Mouse (Mus musculus) layer of hippocampus, adult 9-11 months (tissue): ENCODE data around the gene Relt.
"Not testable (repeated sequence)": the region's sequence is repeated elsewhere in the genome, so short reads cannot be mapped to it uniquely, and the experiment has no call there.

Experiments
- DNase-seq: peaks from one replicate; pipeline ENCODE4 v3.0.0; 2022

Relt gene

DNA sequence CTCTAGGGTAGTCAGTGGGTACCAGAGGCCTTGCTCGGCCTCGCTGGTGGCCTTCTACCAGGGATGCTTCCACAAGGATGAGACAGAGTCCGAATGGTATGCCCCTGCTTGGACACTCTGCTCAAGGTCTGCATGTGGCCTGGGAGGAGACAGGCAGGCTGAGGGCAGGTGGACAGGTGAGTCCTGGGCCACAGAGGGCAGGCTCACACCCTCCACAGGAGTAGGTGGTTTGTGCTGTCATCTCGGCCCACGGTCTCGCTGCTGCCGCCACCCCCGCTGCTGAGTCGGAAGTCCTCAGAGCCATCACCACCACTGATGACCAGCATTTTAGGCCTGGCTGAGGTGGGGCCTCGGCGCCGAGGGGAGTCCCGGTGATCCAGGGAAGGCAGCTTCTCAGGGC lies 10.0 kb upstream of the Relt start:
- no peak for DNase-seq

DNA sequence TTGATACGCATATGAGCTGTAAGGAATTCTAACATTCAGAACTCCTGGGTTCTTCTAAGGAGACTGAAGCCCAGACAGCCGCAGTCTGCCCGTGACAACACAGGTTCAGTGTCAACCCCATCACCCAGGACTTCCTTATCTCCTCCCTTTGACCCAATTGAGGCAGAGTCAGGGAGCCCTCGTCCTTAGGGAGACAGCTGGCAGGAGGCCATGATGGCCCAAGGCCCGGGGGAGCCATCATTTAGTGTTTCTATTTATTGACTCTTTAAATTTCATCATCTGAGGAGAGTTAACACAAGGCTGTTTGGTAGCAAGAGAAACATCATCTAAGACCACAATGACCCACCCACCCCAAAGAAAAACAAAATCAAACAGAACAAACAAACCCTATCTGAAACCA lies 8.6 kb upstream of the Relt start:
- no peak for DNase-seq

DNA sequence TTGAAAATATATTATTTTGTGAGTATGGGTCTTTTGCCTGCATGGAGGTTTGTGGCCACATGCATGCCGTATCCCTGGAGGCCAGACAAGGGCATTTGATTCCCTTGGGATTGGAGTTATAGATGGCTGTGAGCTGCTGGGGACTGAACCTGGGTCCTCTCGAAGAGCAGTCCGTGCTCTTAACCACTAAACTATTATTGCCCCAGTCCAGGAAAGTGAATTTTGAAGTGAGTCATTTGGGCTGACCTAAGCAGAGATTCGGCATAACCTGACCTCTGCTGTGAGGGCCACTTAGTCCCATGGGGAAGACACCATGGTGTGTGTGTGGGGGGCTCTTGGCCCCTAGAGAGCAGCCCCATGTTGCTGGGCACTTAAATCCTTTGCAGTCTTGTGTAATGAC lies 8.1 kb upstream of the Relt start:
- DNase-seq: no peak

DNA sequence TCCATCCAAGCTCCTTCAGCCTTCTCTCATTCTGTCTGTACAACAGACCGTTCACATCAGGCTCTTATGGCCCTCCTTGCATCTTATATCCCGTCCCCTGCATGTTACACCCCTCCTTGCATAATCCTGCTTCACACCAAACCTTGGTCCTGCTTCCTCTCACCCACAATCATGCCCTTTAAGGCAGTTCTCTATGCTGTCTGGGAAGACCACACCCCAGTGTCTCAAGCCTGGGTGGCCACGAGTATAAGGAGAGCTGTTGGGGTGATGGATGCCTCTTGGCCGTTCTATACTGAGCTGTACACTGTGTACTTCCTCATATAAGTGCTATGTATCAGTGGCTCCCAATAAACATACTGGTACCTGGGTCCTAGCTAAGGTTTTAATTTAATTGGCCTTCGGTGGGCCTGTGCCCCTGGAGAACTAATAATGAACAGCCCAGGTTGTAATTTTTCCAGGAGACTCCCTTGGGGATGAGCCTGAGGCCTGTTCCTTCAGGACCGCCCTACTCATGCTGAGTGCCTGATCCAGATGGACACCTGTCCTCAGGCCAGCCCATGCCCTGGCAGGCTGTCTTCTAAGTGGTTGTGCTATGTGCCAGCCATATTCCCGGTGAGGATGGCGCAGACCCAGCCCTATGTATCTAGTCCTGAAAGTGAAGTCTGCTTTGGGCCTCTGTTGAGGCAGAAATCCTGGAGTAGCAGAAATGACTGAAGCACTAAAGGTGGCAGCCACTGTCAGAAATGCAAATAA lies 6.8 kb upstream of the Relt start:
- DNase-seq: no peak

DNA sequence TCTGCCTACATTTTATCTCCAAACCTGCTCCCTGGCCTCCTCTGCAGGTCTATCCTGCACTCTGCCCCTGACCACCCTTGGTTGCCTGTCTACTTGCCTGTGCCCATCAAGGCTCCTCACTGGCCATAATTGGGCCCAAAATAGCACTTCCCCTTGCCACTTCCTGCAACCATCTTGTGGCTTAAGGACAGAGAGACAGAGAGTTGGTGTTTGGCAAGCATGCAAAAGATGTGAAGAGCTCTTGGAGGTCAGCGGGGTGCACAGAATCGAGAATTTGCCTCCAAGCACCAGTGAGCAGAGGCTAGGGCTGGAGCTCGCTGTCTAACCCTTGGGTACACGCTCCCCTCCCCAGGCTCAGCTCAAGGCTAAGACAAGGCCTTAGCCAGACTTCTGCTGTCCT lies 5.3 kb upstream of the Relt start:
- DNase-seq: no peak

DNA sequence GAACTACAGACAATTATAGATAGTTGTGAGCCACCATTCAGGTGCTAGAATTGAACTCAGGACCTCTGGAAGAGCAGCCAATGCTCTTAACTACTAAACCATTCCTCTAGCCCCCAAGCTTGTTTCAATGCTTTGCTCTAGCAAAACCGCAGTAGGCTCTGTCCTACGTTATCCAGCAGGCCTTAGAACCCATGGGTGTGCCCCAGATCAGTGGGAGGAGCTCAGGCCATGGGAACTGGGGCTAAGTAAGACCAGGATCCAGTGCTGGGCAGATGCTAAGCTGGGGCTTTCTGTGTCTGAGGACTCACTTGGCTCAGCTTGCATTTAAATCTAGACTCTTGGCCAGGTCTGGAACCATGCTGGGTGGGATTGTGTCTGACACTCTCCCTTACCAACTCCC lies 4.3 kb upstream of the Relt start:
- no peak for DNase-seq

DNA sequence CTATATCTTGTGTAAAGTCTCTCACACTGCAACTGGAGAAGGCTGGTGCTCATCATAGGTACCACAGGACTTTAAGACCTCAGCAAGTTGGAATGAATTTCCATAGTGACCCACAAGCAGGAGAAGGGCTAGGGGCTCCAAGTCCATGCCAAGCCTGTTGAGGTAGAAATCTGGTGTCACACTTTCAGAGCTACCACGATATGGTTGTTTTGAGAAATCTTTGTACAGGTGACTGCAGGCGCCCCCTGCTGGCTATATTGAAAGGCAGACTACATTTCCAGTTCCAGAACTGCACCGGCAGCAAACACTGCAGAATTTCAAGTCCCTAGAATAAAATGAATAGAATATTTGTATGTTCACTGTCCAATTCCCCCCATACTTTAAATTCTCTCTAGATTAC lies 3.4 kb upstream of the Relt start:
- DNase-seq: peak; percentile 70

DNA sequence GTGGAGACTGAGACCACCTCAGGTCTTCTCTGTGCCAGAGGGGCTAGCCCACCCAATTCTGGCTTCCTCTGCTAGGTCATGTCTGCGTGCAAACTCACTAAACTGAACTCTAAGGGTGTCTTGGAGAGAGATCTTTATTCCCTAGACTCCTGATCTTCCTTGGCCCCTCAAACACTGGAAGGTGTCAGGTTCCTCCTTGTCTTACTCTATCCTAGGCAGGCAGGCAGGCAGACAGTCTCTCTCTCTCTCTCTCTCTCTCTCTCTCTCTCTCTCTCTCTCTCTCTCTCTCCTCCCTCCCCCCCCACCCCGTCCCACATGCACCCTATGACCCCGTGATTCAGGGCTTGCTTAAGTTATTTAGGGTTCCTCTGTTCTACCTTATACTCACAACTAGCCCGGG lies 893 bp downstream of the Relt start:
- no peak for DNase-seq

DNA sequence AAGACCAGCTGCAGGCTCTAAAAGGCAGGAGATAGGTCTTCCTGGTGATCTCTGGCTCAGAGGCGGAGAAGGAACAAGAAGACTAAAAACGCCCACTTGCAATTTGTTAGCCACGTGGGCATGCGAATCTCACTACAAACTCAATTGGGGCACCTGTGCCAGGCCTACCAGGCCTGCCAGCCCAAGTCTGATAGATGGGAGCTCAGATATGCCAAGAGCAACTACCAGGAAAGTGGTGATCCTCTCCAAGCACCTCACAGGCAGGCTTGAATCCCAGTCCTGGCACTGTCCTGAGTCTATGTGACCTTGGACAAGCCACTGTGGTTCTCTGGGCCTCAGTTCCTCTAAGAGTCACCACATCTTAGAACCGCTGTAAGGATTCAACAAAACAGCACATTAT lies 2.0 kb downstream of the Relt start:
- no peak for DNase-seq

DNA sequence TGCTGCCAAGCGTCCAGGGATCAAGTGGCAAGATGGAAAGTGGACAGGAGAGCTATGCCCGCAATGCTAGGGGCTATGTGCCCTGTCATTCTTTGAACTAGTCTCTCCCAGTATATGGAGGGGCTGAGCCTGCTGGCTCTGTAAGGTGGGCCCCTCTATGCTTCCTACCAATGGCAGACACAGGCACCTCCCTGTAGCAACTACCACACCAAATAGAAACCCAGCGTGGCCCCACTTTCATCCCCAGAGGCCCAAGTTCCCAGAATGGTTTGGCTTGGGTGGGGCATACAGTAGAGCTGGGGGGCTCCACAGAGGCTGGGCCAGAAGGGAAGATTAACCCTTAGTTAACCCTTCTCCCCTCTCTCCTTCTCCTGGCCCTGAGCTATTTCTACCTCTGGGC lies 2.8 kb downstream of the Relt start:
- DNase-seq: no peak

DNA sequence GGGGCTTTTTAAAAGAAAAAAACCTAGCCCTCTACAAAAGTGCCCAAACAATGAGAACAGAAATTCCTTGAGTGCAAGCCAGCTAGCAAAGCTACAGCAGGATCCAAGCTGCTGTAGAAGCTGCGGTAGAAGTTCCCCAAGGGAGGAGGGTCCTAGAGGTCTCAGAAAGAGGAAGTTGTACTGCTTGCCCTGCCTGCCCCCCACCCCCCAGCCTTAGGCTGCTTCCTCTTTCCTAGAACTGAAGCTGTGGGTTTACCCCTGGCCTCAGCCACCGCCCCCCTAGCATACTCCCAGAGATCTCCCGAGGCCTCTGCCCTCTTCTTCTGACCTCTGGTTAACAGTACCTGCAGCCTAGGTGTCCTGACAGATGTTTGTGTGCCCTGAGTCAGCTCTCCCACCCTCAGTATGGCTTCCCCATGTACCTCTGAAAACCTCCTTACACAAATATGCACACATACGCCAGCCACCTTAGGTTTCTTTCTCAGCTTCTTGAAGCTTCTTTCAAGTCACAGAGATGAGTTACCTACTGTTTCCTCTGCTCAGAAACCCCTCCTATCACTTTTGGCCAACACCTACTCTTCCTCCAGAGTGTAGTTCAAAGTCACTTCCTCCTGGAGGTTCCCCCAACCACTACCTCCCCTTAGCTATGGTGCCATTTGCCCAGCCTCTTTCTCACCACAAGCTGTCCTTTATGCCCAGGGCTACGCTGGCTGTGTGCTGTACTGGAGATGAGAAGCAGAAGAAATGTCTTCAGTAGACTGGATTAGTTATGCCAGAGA lies 7.3 kb downstream of the Relt start:
- DNase-seq: peak; percentile 77

DNA sequence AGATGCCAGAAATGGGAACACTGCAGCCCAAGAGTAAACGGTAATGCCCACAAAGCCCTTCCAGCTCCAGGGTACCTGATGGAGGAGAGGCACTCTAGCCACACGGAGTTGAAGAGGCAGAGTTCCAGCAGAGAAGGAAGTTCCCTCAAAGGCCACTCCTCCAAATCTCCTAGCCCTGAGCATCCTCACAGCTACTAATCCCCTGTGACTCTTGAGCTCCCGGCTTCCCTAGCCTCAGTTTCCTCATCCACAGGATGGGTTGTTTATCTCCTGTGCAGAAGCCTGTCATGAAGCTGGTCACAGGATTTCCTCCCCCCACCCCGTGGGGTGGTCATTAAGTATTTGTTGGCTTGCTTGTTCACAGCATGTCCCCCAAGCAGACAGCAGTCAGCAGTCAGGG lies 7.9 kb downstream of the Relt start:
- no peak for DNase-seq

DNA sequence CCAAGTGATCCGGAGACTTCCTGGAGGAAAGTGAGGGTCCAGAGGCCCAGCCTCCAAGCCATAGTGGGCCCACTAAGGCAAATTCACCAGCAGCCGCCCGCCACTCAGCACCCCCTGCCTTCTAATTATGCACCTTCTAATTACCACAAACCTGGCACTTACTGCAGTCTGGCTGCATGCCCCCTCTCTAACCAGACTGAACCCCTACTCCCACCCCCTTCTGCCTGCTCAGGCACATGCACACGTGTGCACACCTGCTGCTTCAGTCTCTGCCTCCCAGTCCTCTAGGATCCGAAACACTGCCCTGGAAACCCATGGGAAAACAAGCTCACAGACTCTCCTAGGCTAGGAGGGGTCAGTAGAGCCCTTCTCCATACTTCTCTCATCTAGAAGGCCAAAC lies 8.4 kb downstream of the Relt start:
- DNase-seq: no peak

DNA sequence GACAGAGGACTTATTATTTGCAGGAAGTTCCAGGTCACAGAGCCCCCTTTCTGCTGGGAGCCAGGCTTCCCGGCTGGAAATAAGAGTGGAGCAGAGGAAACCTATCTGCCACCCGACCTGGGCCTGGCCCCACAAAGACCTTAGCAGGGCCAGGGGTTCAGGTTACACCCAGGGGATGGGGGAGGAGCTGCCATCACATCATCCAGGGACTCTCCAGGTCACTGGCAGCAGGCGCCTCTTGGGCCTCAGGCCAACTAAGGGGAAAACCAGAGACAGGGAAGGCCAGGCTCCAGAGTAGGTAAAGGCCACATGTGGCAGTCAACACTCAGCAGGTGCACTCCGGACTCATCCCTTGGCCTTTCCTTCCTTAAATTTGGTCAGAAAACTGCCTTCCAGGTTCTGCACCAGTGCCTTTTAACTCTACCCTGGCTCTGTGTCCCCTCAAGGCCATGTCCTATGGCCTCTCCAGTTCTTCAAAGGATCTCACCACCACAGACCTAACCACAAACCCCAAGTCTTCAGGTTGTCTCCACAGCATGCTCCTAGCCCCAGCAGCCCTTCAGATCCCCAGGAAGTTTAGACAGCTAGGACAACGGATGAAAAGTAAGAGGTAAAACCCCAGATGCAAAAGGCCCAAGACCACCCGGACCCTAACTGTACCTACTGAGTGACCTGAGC lies 9.0 kb downstream of the Relt start:
- no peak for DNase-seq

DNA sequence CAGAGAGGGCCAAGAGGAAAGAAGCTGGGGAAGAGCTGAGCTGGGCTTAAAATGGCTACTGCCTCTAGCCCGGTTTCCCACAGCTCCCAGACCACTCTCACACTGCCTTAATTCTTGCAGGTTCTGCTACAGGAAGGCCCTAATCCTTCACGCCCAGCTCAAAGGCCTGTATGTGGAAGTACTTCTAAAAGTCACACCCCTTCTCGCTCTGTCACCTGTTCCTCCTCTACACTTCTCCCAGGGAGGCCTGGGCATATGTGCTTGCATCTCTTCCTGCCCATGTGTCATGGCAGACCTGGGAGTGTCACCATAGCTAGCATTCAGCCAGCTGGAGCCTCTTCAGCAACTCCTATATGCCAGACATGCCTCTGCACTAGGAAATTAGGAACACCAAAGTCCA lies 9.8 kb downstream of the Relt start:
- DNase-seq: no peak

DNA sequence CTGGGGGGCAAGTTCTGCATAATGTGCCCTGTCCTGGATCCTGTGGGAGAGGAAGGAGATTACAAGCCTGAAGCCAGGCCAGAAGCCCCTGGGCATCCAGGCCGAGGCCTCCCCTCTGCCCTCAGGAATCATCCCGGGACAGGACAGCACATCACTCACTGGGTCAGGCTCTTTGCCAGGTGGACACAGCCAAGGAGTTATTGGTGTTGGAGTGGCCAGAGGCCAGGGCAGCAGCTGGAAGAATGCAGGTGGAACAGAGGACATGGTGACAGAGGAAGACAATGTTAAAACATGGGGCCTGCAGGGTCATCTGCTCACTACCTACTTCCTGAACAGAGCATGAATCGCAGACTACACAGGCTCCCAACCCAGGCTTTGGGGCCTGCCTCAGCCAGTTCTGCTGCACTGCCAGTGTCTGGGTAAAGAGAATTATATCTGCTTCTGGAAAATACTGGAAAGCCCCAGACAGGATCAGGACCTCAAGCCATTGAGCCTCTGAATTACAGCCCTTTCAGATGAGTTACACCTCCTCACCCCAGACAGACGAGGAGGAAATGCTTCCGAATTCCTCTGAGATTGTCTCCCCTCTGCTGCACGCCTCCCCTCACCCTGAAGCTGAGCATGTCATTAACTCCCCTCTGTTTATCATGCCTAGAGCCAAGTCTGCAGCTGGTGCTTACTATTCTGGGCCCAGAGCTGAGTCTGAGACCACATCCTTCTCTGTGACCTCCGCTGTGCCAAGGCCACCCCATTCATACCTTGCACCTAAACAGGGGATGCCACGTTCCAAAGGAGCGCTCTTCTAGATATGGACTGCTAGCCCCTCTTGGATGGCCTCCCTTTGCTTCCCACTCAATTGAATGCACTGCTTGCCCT lies 11.5 kb downstream of the Relt start:
- DNase-seq: no peak

DNA sequence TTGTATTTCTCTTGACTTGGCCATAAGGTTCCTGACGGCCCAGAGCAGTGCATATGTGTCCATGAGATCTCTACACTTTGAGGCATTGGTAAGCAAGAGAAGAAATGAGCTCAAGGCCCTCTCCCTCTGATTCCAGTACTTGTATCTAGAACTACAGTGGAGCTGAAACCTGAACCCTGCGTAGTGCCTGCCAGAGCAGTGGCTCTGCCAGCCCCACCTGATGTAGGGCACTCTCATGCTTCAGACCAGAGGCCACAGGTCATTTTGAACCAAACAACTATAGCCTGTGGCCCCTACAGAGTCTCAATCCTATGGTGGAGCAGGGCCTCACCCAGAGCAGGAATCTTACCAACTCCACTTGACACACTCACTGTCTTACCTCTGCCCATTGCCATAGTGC lies 13.7 kb downstream of the Relt start:
- no peak for DNase-seq

DNA sequence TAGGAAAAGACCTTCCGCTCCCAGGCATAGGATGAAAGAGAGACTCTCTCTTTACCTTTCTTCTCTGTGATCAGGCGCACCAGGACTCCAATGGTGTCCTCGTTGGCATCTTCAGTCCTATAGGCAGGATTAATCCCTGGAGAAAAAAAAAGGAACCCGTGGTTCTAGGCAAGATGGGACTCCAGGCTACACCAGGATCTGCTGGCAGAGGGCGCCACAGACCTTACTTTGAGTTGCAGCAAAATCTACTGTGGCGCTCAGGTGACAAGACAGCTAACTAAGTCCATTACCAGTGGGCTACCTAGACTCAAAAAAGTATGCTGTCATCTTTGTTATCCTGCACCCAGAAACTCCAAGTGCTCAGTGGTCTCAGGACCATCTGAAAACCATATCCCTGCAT lies 14.5 kb downstream of the Relt start:
- peak; percentile 79 for DNase-seq

DNA sequence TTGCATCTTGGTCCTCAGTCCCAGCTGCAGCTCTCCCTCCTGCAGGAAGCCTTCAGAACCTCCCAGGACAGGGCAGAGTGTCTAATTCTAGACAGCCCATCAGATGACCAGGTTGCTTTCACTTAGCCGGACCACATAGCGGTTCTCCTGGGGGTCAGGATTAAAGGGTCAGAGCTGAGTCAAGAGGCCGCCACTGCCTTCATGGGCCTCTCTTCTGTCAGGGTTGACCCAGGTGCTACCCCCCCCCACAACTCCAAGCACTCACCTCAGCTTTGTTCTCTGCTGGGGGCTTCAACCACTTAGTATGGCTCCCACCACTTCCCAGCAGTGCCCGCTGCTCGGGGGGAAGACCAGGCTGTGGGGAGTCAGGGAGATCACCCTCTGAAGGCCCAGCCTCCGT lies 16.1 kb downstream of the Relt start:
- DNase-seq: no peak

DNA sequence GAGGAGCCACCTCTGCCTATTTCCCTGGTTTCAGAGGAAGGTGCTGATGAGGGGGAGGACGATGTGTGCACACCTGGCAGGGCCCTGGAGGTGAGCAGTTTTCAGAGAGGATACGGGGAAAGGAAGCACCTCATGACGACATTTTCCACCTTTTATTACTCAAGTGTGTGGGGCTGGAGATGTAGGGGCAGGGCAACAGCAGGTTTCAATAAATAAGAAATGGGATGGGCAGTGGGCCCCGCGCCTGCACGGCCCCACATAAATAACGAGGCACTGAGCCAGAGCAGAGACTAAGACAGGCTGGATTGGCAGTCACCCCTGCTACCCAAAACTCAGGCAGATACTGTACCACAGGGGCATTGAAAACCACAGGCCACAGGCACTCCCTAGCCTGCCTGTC lies 17.2 kb downstream of the Relt start:
- DNase-seq: not testable (repeated sequence)

DNA sequence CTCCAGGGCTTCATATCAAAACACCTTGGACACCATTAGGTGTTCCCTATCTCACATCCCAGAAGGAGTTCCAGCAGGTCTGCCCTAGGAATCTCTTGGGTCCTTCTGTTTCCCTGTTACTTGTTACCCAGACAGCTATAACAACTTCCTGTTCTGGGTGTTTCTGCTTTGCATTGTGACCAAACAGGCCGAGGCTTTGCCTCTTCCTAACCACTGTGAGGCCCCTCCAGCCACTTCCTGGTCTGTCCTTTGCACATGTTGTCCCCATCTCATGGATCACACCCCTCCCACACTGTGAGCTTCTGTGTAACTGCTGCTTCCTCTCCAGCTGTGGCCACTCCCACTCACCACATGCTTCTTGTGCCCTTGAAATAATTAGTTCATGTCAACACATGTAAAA lies 17.8 kb downstream of the Relt start:
- peak; percentile 88 for DNase-seq

DNA sequence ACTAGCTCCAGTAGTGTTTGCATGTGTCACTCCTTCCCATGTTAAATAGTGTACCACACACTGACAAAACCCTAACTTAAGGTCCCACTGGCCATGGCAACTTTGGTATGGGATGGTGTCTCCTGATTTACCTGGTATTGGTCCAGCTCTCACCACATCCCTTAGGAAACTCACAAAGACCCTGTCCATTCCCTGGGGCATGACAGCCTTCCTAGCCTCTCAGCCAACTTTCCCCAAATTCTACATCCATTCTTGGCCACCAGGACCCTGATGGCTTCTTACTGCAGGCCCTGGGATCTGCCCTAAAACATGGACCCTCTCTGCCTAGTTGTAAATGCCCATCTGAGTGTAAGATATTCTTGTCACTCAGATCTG lies 18.2 kb downstream of the Relt start:
- no peak for DNase-seq

DNA sequence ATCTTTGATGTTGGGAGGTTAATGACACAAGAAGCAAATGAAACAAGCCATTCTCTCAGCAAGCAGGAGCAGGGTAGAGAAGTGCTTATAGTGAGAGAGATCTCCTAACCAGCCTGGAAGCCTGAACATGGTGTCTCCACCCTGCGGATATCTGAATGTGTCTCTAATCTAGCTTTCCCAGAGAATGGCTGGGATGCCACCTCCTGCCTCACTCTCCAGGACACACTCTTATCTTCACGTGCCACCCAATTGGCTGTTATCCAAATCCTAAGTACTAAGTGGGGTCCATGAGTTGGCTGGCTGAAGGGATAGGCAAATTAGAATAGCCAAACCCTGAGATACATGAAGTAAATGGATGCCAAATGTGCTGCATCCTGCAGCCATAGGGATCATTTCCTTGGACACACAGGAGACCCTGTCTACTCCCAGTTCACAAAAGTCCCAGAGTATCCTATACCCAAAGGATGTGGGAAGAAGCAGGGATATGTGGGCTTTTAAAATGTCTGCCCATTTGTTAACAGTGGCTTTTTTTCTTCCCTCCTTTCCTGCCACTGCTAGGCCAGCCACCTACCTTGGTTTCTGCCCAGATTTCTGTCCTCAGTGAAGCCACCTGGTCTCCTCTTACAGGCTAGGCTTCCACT lies 18.7 kb downstream of the Relt start:
- no peak for DNase-seq
